Mouse (Mus musculus) midbrain, embryonic 11.5 days (tissue): Measurements from ENCODE around the gene Gstm2. TPM values are rescaled to one million over a fixed set of nuclear protein-coding genes. Genes with fewer than 3 reads are reported as not detected.
"Not testable (repeated sequence)": the region's sequence is repeated elsewhere in the genome, so short reads cannot be mapped to it uniquely, and the experiment has no call there.

Experiments used
- ATAC-seq: fragments of 200-750 bp; cut with Nextera tagmentation; 2 replicates; pipeline ENCODE4 v1.8.0; 2017; ENCODE audit warnings: moderate TSS enrichment, moderate library complexity; ENCODE audit not compliant: low FRiP score
- DNase-seq: peaks from one replicate; pipeline ENCODE4 v3.0.0; 2015; ENCODE audit warnings: low spot score; ENCODE audit errors: missing footprints
- H3K27ac ChIP-seq: fragments of 300-500 bp; sonication (generic); 2 replicates; pipeline ENCODE4 v1.5.1; 2014; ENCODE audit warnings: low read depth, low read length
- H3K27me3 ChIP-seq: fragments of 300-500 bp; sonication (generic); 2 replicates; pipeline ENCODE4 v1.6.1; 2014; ENCODE audit warnings: mild to moderate bottlenecking, low read length, moderate library complexity, mixed read lengths; ENCODE audit not compliant: control insufficient read depth, insufficient read depth
- H3K36me3 ChIP-seq: fragments of 300-500 bp; sonication (generic); 2 replicates; pipeline ENCODE4 v1.6.1; 2014; ENCODE audit warnings: mild to moderate bottlenecking, low read length, moderate library complexity, mixed read lengths; ENCODE audit not compliant: control insufficient read depth, insufficient read depth
- H3K4me1 ChIP-seq: fragments of 300-500 bp; sonication (generic); 2 replicates; pipeline ENCODE4 v1.6.1; 2014; ENCODE audit warnings: low read length; ENCODE audit not compliant: control insufficient read depth, insufficient read depth
- H3K4me2 ChIP-seq: fragments of 300-500 bp; sonication (generic); 2 replicates; pipeline ENCODE4 v1.6.1; 2014; ENCODE audit warnings: mild to moderate bottlenecking, moderate library complexity
- H3K4me3 ChIP-seq: fragments of 300-500 bp; sonication (generic); 2 replicates; pipeline ENCODE4 v1.5.1; 2014; ENCODE audit warnings: low read depth, low read length
- H3K9ac ChIP-seq: fragments of 300-500 bp; sonication (generic); 2 replicates; pipeline ENCODE4 v1.6.1; 2014; ENCODE audit warnings: low read length
- H3K9me3 ChIP-seq: fragments of 300-500 bp; sonication (generic); 2 replicates; pipeline ENCODE4 v1.6.1; 2016; ENCODE audit warnings: low read length; ENCODE audit not compliant: control insufficient read depth
- WGBS: fragments of 180-500 bp; shearing (Covaris S2); extraction: QIAGEN DNeasy Blood & Tissue Kit; methylation state at CpG from one replicate; pipeline ENCODE4 v1.1.7; 2014; 5-methylcytosine and 5-hydroxymethylcytosine counted together
- polyA plus RNA-seq: library from polyadenylated mRNA; unstranded; fragments of >200 nt; fragmentation: Nextera tagmentation; extraction: Ambion mirVana; gene quantifications from 2 replicates; pipeline ENCODE4 v1.2.1, GENCODE M21; 2014

The Gstm2 gene
- polyA plus RNA-seq, 1 experiment from 2014 or later = 15.7 TPM

- H3K4me1 ChIP-seq = peaks cover 2% of the 10 kb centered on the region; the same call in 1 of the 2 replicates
- WGBS = 79% methylated on average over 2 of the region's 2 CpGs
- no peak overlapping the region for H3K4me3 ChIP-seq
- DNase-seq (no peak), ATAC-seq (no peak)
- H3K9ac ChIP-seq = no peak overlapping the region
- no peak overlapping the region for H3K4me2 ChIP-seq
- no peak overlapping the region for H3K27ac ChIP-seq
- H3K27me3 ChIP-seq = no peaks in the 10 kb centered on the region
- no peaks in the 10 kb centered on the region for H3K36me3 ChIP-seq
- no peaks in the 10 kb centered on the region for H3K9me3 ChIP-seq
These were observed 24.0 kb upstream of the Gstm2 start for GRCm38 (mm10) chr3:108010286-108010685.

- no peak overlapping the region for H3K4me3 ChIP-seq
- H3K36me3 ChIP-seq = no peaks in the 10 kb centered on the region
- no peak overlapping the region for H3K9ac ChIP-seq
- 90% methylated on average over 8 of the region's 8 CpGs for WGBS
- no peaks in the 10 kb centered on the region for H3K4me1 ChIP-seq
- DNase-seq = no peak
- no peak overlapping the region for H3K27ac ChIP-seq
- H3K9me3 ChIP-seq = no peaks in the 10 kb centered on the region
- no peak for ATAC-seq
- H3K4me2 ChIP-seq = no peak overlapping the region
- no peaks in the 10 kb centered on the region for H3K27me3 ChIP-seq
These were observed 15.8 kb upstream of the Gstm2 start for GRCm38 (mm10) chr3:108002021-108002420.

GRCm38 (mm10) chr3:107999491-107999890 is 13.2 kb upstream of the Gstm2 start:
- WGBS = 92% methylated on average over 3 of the region's 3 CpGs
- Histone ChIP-seq H3K27me3 (no peaks in the 10 kb centered on the region), H3K4me1 (no peaks in the 10 kb centered on the region), H3K4me2 (no peak overlapping the region), H3K9ac (no peak overlapping the region), H3K27ac (no peak overlapping the region), H3K36me3 (no peaks in the 10 kb centered on the region), H3K4me3 (no peak overlapping the region), H3K9me3 (no peaks in the 10 kb centered on the region)
- DNase-seq (no peak), ATAC-seq (no peak)

DNA sequence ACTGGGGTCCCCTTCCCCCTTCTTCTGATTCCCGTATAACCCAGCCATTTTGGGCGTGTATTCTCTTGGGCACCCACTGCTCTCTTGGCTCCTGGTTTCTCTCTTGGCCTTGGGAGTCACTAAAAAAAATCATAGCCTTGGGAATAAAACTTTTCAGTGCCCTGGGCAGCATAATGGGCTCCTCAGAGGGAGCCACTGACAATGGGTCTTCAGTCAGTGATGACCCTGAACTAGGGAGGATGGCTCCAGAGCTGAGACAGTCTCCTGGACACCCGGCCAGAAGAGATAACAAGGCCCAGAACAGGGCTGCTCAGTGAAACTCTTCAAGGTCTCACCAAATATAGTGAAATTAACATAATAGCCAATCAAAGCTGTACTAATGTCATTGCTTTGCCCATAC is 12.3 kb upstream of the Gstm2 start:
- no peak overlapping the region for H3K4me2 ChIP-seq
- no peak overlapping the region for H3K4me3 ChIP-seq
- DNase-seq = no peak
- H3K36me3 ChIP-seq = no peaks in the 10 kb centered on the region
- 90% methylated on average over 3 of the region's 3 CpGs for WGBS
- no peaks in the 10 kb centered on the region for H3K27me3 ChIP-seq
- ATAC-seq = no peak
- no peak overlapping the region for H3K9ac ChIP-seq
- H3K9me3 ChIP-seq = no peaks in the 10 kb centered on the region
- H3K4me1 ChIP-seq = no peaks in the 10 kb centered on the region
- no peak overlapping the region for H3K27ac ChIP-seq

DNA sequence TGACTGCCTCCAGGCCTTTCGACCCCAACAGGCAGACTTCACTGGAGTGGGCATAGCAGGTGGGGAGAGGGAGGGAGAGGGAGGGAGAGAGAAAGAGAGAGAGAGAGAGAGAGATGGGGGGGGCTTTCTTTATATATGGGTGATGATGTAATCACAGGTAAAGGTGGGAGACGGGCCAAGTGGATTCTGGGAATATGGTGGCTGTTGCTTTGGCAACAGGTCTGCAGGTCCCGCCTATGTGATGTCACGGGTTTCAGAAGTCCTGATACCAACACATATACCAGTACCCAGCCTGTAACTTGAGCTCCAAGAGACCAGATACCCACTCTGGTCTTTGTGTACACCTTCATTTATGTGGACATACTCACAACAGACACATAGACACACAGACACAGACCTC is 10.3 kb upstream of the Gstm2 start:
- Histone ChIP-seq H3K36me3 (no peaks in the 10 kb centered on the region), H3K9me3 (no peaks in the 10 kb centered on the region), H3K4me2 (no peak overlapping the region), H3K4me3 (no peak overlapping the region), H3K27me3 (no peaks in the 10 kb centered on the region), H3K27ac (no peak overlapping the region), H3K9ac (no peak overlapping the region), H3K4me1 (no peaks in the 10 kb centered on the region)
- no peak for ATAC-seq
- 82% methylated on average over 4 of the region's 4 CpGs for WGBS
- DNase-seq = no peak

DNA sequence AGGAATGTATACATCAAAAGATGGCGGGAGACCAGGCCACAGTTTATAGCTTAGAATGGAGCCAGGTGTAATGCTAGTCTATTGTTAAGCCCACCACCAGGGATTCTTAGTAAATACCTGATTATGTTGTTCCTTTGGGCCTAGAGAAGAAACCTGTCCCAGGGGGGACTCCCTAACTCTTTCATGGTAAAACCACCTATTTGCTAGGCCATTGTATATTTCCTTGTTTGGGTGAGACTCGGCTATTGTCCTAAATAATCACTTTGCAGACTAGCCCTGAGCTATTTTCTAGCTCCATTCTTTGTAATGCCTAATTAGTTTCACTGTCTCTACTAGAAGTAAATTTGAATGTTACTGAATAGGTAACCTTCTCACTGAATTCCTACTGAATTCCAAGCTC is 9.7 kb upstream of the Gstm2 start:
- H3K4me1 ChIP-seq, H3K27ac ChIP-seq, H3K9me3 ChIP-seq, ATAC-seq, H3K27me3 ChIP-seq, H3K4me3 ChIP-seq, DNase-seq, H3K4me2 ChIP-seq, H3K36me3 ChIP-seq, H3K9ac ChIP-seq: not testable (repeated sequence)
- 76% methylated on average over 2 of the region's 2 CpGs for WGBS

DNA sequence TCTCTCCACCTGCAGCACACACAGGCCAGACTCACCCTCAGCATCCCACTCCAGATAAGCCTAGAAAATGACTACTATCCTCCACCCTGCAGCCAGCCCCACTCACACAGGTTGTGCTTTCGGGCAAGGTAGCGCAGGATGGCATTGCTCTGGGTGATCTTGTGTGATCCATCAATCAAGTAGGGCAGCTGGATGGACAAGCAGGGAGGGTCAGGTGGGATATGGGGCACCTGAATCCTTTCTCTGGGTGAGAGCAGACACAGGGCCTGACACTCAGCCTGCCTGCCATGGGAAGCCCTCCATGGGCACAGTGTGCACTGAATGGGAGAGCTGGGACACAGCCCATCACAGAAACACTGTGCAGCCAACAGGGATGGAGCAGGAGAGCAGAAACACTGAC is 1.1 kb downstream of the Gstm2 start:
- H3K27me3 ChIP-seq, H3K4me3 ChIP-seq, H3K36me3 ChIP-seq, H3K9ac ChIP-seq, H3K9me3 ChIP-seq, ATAC-seq, DNase-seq, H3K27ac ChIP-seq, H3K4me2 ChIP-seq, H3K4me1 ChIP-seq: not testable (repeated sequence)
- 96% methylated on average over 2 of the region's 2 CpGs for WGBS

GRCm38 (mm10) chr3:107984471-107984870 is 1.8 kb downstream of the Gstm2 start:
- no peak overlapping the region for H3K4me3 ChIP-seq
- H3K9ac ChIP-seq = no peak overlapping the region
- H3K4me1 ChIP-seq = no peaks in the 10 kb centered on the region
- H3K36me3 ChIP-seq = no peaks in the 10 kb centered on the region
- ATAC-seq (no peak), DNase-seq (no peak)
- H3K9me3 ChIP-seq = no peaks in the 10 kb centered on the region
- no peaks in the 10 kb centered on the region for H3K27me3 ChIP-seq
- no peak overlapping the region for H3K4me2 ChIP-seq
- 86% methylated on average over 5 of the region's 5 CpGs for WGBS
- no peak overlapping the region for H3K27ac ChIP-seq

DNA sequence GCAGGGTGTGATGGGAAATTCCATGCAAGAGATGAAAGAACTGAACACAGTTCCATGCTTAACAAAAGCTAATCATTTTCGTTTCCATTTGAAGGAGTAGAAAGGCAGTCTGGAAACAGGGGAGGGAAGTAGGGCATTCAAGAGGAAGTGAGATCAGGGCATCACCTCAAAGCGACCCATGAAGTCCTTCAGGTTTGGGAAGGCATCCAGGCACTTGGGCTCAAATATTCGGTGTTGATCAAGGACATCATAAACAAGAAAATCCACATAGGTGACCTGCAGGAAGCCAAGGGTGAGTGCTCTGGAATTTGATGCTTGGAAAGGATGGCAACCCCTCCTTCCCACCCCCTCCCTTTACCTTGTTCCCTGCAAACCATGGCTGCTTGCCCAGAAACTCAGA is 2.5 kb downstream of the Gstm2 start:
- Histone ChIP-seq H3K36me3 (no peaks in the 10 kb centered on the region), H3K4me1 (no peaks in the 10 kb centered on the region), H3K27me3 (no peaks in the 10 kb centered on the region), H3K9ac (no peak overlapping the region), H3K4me3 (no peak overlapping the region), H3K4me2 (no peak overlapping the region), H3K9me3 (no peaks in the 10 kb centered on the region), H3K27ac (no peak overlapping the region)
- 92% methylated on average over 3 of the region's 3 CpGs for WGBS
- ATAC-seq (no peak), DNase-seq (no peak)

- H3K4me3 ChIP-seq = no peak overlapping the region
- H3K9me3 ChIP-seq = no peaks in the 10 kb centered on the region
- H3K9ac ChIP-seq = no peak overlapping the region
- DNase-seq = no peak
- H3K27me3 ChIP-seq = no peaks in the 10 kb centered on the region
- H3K4me1 ChIP-seq = no peaks in the 10 kb centered on the region
- H3K27ac ChIP-seq = no peak overlapping the region
- 82% methylated on average over 6 of the region's 6 CpGs for WGBS
- no peak for ATAC-seq
- H3K36me3 ChIP-seq = no peaks in the 10 kb centered on the region
- H3K4me2 ChIP-seq = no peak overlapping the region
These were observed 3.5 kb downstream of the Gstm2 start for GRCm38 (mm10) chr3:107982726-107983125.
